Mouse (Mus musculus): ENCODE measurements around the gene Wee2.

DNA sequence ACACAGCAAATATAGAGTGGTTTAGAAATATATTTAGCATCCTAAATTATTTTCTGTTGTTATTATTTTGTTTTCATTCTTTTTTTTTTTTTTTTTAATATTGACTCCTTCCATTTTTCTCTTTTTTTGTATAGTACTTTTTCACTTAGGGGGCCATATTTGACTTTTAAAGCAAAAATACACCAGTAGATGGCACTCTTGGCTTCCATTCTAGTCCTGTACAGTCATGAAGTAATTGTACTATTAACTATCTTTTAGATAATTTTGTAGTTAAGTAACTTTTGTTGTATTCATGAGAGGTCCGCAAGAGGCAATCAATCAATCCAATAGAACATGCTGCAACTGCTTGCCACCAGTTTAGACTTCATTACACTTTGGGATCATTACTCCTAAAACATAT is 40.8 kb downstream of the Wee2 start:
- TF ChIP-seq FLI1 (IDR thresholded peaks at IDR 0.05; ENCODE audit: low read length) (no peak), GATA1 (IDR thresholded peaks at IDR 0.05; ENCODE audit: borderline replicate concordance, low read length) (no peak)
